Mouse (Mus musculus) common myeloid progenitor, adult 5-6 weeks (primary cell): ENCODE data around the gene Arih2. TPM values are rescaled to one million over a fixed set of nuclear protein-coding genes. Genes with fewer than 3 reads are reported as not detected.
"Not testable (repeated sequence)": the region's sequence is repeated elsewhere in the genome, so short reads cannot be mapped to it uniquely, and the experiment has no call there.

Experiments
- ATAC-seq: replicated peaks from 2 replicates; pipeline ENCODE4 v1.8.0; 2016; ENCODE audit warnings: low read depth, mild to moderate bottlenecking, moderate TSS enrichment, inconsistent platforms; ENCODE audit not compliant: poor library complexity, severe bottlenecking
- total RNA-seq: library from RNA; stranded (forward); fragments of 200-1000, 187-1606 nt; gene quantifications from 2 replicates; pipeline ENCODE4 v1.2.3, GENCODE M21; 2017

Arih2 gene
- total RNA-seq, 1 experiment from 2014 or later, result 50.6 TPM

GRCm38 (mm10) chr9:108654566-108655464 lies 5.6 kb upstream of the Arih2 start:
- ATAC-seq, result peak; percentile 76

GRCm38 (mm10) chr9:108649561-108650440 lies 615 bp upstream of the Arih2 start:
- peak; percentile 52 for ATAC-seq

GRCm38 (mm10) chr9:108648166-108648565 lies 1.0 kb downstream of the Arih2 start:
- ATAC-seq, result no peak

GRCm38 (mm10) chr9:108639825-108640224 lies 9.4 kb downstream of the Arih2 start:
- ATAC-seq, result no peak

DNA sequence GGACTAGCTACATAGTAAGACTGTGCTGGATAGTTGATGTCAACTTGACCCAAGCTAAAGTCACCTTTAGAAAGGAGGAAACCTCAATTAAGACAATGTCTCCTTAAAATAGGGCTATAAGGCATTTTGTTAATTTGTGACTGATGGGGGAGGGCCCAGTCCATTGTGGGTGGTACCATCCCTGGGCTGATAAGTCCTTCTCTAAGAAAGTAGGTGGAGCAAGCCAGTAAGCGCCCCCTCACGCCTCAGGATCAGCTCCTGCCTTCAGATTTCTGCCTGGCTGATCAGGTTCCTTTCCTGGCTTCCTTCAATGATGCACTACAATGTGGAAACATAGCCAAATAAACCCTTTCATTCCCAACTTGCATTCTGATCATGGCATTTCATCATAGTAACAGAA lies 13.8 kb downstream of the Arih2 start:
- peak; percentile 53 for ATAC-seq

- no peak for ATAC-seq
Measured at GRCm38 (mm10) chr9:108633846-108634245, 15.3 kb downstream of the Arih2 start.

DNA sequence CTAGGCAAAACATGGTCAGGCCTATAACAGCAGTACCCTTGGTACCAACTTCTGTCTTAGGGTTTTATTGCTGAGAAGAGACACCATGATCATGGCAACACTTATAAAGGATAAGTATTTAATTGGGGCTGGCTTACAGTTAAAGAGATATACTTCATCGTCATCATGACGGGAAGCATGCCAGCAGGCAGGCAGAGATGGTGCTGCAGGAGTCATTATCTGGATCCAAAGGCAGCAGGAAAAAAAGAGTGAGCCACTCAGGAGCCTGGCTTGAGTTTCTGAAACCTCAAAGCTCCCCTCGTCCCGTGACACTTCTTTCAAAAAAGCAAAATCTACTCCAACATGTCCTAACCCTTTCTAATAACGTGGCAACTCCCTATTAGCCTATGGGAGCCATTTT lies 16.8 kb downstream of the Arih2 start:
- no peak for ATAC-seq

- peak; percentile 40; the same call in 1 of the 2 replicates for ATAC-seq
Measured at GRCm38 (mm10) chr9:108631631-108632256, 17.4 kb downstream of the Arih2 start.

- ATAC-seq, result peak; percentile 67
Measured at GRCm38 (mm10) chr9:108630683-108631082, 18.5 kb downstream of the Arih2 start.

DNA sequence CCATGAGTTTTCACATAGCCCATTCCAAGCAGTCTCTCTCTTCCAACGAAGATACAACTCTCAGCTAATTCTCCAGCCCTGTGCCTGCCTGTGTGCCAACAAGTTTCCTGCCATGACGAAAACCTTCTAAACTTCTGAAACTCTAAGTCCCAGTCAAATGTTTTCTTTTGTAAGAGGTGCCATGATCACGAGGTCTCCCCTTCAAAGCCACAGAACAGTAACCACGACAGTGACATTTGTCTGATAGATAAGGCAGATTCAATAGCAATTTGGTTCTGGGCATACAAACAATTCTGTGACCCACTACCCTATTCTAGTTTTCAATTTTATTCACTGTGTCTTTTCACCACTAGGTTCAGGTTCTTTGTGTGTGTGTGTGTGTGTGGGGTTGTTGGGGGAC lies 21.0 kb downstream of the Arih2 start:
- ATAC-seq, result no peak; the same call in 1 of the 2 replicates

- ATAC-seq, result no peak
Measured at GRCm38 (mm10) chr9:108626498-108626897, 22.7 kb downstream of the Arih2 start.

DNA sequence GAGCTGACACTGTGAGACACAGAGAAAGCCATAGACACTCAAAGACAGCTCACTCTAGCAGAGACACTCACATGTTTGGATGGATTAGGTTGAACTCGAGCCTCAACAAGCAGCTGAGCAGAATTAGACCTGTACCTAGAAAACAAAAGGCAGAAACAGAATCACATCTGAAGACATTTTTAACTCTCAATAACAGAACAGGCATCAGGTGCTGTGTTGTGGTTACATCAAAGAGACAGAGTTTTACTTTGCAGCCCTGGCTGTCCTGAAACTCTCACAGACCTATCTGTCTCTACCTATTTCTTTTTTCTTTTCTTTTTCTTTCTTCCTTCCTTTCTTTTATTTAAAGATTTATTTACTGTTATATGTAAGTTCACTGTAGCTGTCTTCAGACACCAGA lies 31.9 kb downstream of the Arih2 start:
- ATAC-seq, result no peak

DNA sequence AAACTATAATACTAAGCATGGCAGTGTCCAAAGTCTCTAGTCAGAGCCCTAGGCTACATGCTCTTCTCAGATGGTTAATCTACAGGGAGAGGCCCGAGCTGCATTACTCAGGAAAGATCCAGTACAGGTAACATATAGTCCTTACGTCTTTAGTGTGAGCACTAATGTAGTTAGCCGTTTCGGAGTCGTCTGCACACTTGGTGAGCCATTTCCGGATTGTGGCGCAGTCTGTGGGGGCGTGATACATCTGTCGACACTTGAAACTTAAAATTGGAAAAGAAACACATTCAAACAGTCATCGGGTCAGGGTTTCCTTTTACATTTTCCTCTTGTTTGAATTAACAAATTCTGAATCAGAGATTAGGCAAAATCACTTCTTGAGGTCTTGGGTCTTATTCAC lies 37.7 kb downstream of the Arih2 start:
- ATAC-seq, result no peak

- ATAC-seq, result no peak
Measured at GRCm38 (mm10) chr9:108608889-108609288, 40.3 kb downstream of the Arih2 start.

- not testable (repeated sequence) for ATAC-seq
Measured at GRCm38 (mm10) chr9:108607929-108608328, 41.3 kb downstream of the Arih2 start.

DNA sequence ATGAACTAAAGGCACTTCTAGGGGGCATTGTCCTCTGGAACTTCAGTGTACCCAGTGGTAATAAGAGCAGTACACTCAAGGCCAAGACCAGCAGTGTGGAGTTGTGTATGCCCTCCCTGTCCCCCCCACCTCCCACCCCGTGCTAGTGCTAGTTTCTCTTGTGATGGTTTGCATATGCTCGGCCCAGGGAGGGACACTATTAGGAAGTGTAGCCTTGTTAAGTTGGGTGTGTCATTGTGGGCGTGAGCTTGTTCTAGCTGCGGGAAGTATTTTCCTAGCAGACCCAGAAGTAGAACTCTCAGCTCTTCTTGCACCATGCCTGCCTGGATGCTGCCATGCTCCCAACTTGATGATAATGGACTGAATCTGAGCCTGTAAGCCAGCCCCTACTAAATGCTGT lies 47.2 kb downstream of the Arih2 start:
- ATAC-seq, result no peak

DNA sequence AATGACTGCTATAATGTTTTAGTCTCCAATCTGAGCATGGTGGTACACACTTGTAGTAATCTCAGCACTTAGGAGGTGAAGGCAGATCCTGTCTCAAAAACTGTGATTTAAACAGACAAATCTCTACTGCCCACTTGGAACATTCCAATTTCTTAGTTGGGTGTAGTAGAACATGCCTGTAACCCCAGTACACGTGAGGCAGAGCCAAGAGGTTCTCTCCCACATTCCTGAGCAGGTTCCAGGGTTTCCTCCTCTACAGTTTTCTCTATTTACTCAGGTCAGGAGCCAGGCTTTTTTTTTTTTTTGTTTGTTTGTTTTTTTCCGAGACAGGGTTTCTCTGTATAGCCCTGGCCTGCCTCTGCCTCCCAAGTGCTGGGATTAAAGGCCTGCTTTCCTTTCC lies 49.2 kb downstream of the Arih2 start:
- no peak for ATAC-seq

DNA sequence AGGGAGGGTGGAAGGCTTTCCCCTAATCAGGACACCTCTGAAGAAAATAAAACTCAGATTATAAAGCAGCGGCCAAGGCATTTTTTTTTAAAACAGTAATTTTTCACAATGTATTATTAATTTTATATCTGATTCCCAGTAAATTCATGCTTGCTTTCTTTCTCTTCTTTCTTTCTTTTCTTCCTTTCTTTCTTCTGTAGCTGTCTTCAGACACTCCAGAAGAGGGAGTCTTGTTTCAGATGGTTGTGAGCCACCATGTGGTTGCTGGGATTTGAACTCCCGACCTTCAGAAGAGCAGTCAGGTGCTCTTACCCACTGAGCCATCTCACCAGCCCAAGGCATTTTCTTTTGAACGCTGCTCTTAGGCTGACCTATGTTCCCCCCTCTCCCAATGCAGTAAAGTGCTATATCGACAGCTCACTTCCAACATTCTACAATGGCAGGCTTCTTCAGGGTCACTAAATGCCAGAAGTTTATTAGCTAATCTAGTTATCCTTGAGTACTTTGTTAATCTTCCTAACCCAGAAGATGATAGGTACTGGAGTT lies 50.1 kb downstream of the Arih2 start:
- ATAC-seq, result no peak

DNA sequence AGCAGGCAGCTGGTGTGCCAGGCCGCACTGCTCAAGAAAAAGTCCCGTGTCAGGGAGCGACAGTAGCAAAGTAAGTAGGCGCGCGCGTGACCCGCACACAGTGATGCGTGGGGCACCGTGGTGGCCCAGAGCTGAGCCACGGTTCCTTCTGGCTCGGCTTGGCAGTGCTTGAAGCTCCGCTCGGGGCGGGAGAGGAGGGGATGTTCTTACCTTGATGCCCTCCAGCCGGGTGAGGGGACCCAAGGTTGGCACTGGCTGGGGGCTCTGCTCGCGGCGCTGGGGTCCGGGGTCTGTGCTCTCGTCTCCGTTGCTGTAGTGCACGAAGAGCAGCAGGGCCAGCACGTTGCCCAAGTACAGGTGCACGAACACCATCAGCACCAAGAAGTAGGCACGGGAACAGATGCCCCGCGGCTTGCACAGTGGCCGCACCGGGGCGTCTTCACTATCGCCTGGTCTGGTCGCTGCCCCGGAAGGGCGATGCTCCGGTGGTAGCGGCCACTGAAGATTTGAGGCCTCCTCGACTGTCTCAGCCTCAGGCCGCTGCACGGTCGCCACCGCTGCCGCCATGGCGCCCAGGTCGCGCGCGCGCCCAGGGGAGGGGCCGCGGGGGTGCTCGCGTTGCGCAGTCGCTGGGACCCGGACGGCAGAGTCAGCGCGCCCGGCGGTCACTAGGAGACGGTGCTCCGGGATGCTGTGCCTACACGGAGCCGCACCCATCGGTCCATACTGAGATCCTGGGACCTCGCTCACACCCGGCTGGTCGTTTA lies 52.0 kb downstream of the Arih2 start, which contains the start of gene P4htm:
Gene P4htm, minus strand, starts transcription at position 670 of the 767 bp plus-strand sequence.
- peak; percentile 80 for ATAC-seq
